Mouse (Mus musculus) kidney, embryonic 15.5 days (tissue): ENCODE results near the gene Dpp4. TPM values are rescaled to one million over a fixed set of nuclear protein-coding genes. Genes with fewer than 3 reads are reported as not detected.

Source experiments
- ATAC-seq: fragments of 200-750 bp; cut with Nextera tagmentation; replicated peaks from 2 replicates; pipeline ENCODE4 v1.8.0; 2017; ENCODE audit warnings: moderate TSS enrichment; ENCODE audit not compliant: low FRiP score
- H3K27ac ChIP-seq: fragments of 300-500 bp; sonication (generic); 2 replicates; pipeline ENCODE4 v1.5.1; 2015; ENCODE audit warnings: mild to moderate bottlenecking, inconsistent platforms
- H3K27me3 ChIP-seq: fragments of 300-500 bp; sonication (generic); 2 replicates; pipeline ENCODE4 v1.6.1; 2015; ENCODE audit warnings: inconsistent platforms
- H3K36me3 ChIP-seq: fragments of 300-500 bp; sonication (generic); 2 replicates; pipeline ENCODE4 v1.6.1; 2015; ENCODE audit warnings: inconsistent platforms
- H3K4me1 ChIP-seq: fragments of 300-500 bp; sonication (generic); 2 replicates; pipeline ENCODE4 v1.6.1; 2015; ENCODE audit warnings: inconsistent platforms
- H3K4me2 ChIP-seq: fragments of 300-500 bp; sonication (generic); 2 replicates; pipeline ENCODE4 v1.6.1; 2015; ENCODE audit warnings: moderate library complexity, mild to moderate bottlenecking, inconsistent platforms
- H3K4me3 ChIP-seq: fragments of 300-500 bp; sonication (generic); replicated peaks from 2 replicates; pipeline ENCODE4 v1.5.1; 2015; ENCODE audit warnings: mild to moderate bottlenecking, inconsistent platforms
- H3K9ac ChIP-seq: fragments of 300-500 bp; sonication (generic); 2 replicates; pipeline ENCODE4 v1.6.1; 2015; ENCODE audit warnings: mild to moderate bottlenecking, inconsistent platforms
- H3K9me3 ChIP-seq: fragments of 300-500 bp; sonication (generic); replicated peaks from 2 replicates; pipeline ENCODE4 v1.6.1; 2016; ENCODE audit warnings: inconsistent platforms
- WGBS: fragments of 180-500 bp; shearing (Covaris S2); methylation state at CpG from one replicate; pipeline ENCODE4 v1.1.7; 2015; ENCODE audit warnings: mixed read lengths; 5-methylcytosine and 5-hydroxymethylcytosine counted together
- polyA plus RNA-seq: library from polyadenylated mRNA; unstranded; fragments of >200 nt; fragmentation: Nextera tagmentation; extraction: Ambion mirVana; gene quantifications from 2 replicates; pipeline ENCODE4 v1.2.1, GENCODE M21; 2015

The Dpp4 gene
- polyA plus RNA-seq, 1 experiment from 2014 or later, result 82.9 TPM

GRCm38 (mm10) chr2:62440083-62440482, 28.1 kb upstream of the Dpp4 start:
- H3K4me1 ChIP-seq, result 0 out of 2 replicates have a peak, but pooled peaks cover 4% of the 10 kb centered on the region
- no peak overlapping the region for H3K4me3 ChIP-seq
- no peak overlapping the region for H3K4me2 ChIP-seq
- no peaks in the 10 kb centered on the region for H3K9me3 ChIP-seq
- H3K27ac ChIP-seq, result no peak overlapping the region
- no peak for ATAC-seq
- no peaks in the 10 kb centered on the region for H3K27me3 ChIP-seq
- 86% methylated on average over 4 of the region's 4 CpGs for WGBS
- no peaks in the 10 kb centered on the region for H3K36me3 ChIP-seq
- H3K9ac ChIP-seq, result no peak overlapping the region

DNA sequence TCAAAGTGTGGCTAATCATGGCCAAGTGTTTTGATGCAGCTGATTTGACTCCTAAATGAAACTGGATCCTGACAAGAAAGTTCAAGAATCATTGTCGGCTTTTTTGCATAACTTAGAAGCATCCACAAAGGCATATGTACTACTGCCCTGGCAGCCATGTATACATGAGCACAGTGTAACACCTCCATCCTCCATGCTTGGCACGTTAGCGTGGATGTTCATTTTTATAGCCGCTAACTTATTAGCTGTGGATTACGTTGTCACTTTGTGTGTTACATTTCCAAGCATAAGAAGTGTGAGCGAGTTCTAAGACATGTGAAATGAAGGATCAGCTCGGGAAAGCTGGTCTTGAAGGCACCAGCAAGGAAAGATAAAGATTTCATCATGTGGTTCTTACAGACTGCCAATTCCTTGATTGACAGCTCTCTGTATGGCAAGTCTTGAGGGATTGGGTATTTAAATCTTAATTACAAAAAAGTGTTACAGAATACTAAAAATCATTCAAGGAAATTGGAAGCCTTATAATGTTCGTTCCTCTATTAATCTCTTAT, 19.3 kb upstream of the Dpp4 start:
- Histone ChIP-seq H3K4me1 (no peaks in the 10 kb centered on the region), H3K27ac (no peak overlapping the region), H3K27me3 (no peaks in the 10 kb centered on the region), H3K36me3 (no peaks in the 10 kb centered on the region), H3K4me2 (no peak overlapping the region), H3K4me3 (no peak overlapping the region), H3K9me3 (no peaks in the 10 kb centered on the region), H3K9ac (no peak overlapping the region)
- no peak for ATAC-seq
- WGBS, result 84% methylated on average over 8 of the region's 8 CpGs

DNA sequence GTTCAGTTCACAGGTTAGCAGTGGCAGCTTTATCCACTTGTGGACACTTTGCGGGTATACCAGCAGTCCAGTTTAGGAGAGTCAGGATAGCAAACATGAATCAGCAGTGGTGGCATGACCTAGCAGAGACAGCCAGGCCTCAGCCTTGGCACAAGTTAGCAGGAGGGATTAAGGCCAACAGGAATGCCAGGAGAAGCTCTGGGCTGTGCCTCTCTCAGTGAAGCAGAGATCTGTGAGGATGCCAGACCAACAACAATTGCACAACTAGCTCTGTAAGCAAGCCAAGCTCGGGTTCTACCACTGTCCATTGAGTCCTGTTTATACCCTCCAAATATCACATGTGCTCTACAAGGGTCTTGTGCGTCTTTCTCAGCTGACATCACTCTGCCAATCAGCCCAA, 13.9 kb upstream of the Dpp4 start:
- Histone ChIP-seq H3K27ac (no peak overlapping the region), H3K36me3 (no peaks in the 10 kb centered on the region), H3K4me3 (no peak overlapping the region), H3K27me3 (no peaks in the 10 kb centered on the region), H3K4me1 (0 out of 2 replicates have a peak, but pooled peaks cover 6% of the 10 kb centered on the region), H3K4me2 (no peak overlapping the region), H3K9ac (no peak overlapping the region), H3K9me3 (no peaks in the 10 kb centered on the region)
- no peak for ATAC-seq
- WGBS, result 92% methylated on average over 3 of the region's 3 CpGs

- H3K4me3 ChIP-seq, result no peak overlapping the region
- H3K9me3 ChIP-seq, result no peaks in the 10 kb centered on the region
- ATAC-seq, result 0 out of 2 replicates have a peak, but pooled peaks have one; percentile 22
- H3K4me1 ChIP-seq, result 0 out of 2 replicates have a peak, but pooled peaks cover 6% of the 10 kb centered on the region
- H3K36me3 ChIP-seq, result no peaks in the 10 kb centered on the region
- H3K4me2 ChIP-seq, result no peak overlapping the region
- no peak overlapping the region for H3K9ac ChIP-seq
- peak overlapping the region; percentile 22; the same call in 1 of the 2 replicates for H3K27ac ChIP-seq
- 18% methylated on average over 4 of the region's 4 CpGs for WGBS
- no peaks in the 10 kb centered on the region for H3K27me3 ChIP-seq
Observed at GRCm38 (mm10) chr2:62423343-62423776, 11.3 kb upstream of the Dpp4 start.

- 0 out of 2 replicates have a peak, but pooled peaks cover 6% of the 10 kb centered on the region for H3K4me1 ChIP-seq
- H3K36me3 ChIP-seq, result no peaks in the 10 kb centered on the region
- no peaks in the 10 kb centered on the region for H3K9me3 ChIP-seq
- peak overlapping the region; percentile 18; the same call in 1 of the 2 replicates for H3K27ac ChIP-seq
- no peak overlapping the region for H3K4me3 ChIP-seq
- no peak overlapping the region for H3K4me2 ChIP-seq
- no peaks in the 10 kb centered on the region for H3K27me3 ChIP-seq
- no peak overlapping the region for H3K9ac ChIP-seq
- ATAC-seq, result no peak
- WGBS, result 74% methylated on average over 6 of the region's 6 CpGs
Observed at GRCm38 (mm10) chr2:62422515-62423342, 10.7 kb upstream of the Dpp4 start.

GRCm38 (mm10) chr2:62421229-62421628, 9.2 kb upstream of the Dpp4 start:
- H3K4me2 ChIP-seq, result no peak overlapping the region
- no peak overlapping the region for H3K27ac ChIP-seq
- 92% methylated on average over 4 of the region's 4 CpGs for WGBS
- 0 out of 2 replicates have a peak, but pooled peaks cover 6% of the 10 kb centered on the region for H3K4me1 ChIP-seq
- no peak for ATAC-seq
- no peaks in the 10 kb centered on the region for H3K9me3 ChIP-seq
- H3K9ac ChIP-seq, result no peak overlapping the region
- H3K36me3 ChIP-seq, result no peaks in the 10 kb centered on the region
- H3K27me3 ChIP-seq, result no peaks in the 10 kb centered on the region
- no peak overlapping the region for H3K4me3 ChIP-seq

DNA sequence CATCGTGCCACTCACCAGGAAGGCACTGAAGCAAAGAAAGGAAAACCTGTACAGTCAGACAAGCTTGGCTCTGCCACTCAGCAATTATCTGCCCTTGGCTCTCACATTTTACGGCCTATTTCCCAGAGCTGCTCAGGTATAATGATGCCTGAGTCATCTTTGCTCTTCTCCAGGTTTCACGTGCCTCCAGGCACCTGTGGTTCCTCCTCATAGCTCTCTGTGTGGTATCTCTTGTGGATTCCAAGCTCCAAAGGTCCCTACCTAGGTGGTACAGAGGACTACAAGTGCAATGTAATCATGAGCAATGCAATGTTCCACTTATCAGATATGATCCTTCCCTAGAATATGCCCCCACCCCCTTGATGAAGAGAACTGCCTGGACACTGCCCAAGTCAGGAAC, 8.0 kb upstream of the Dpp4 start:
- no peaks in the 10 kb centered on the region for H3K27me3 ChIP-seq
- H3K36me3 ChIP-seq, result no peaks in the 10 kb centered on the region
- no peak overlapping the region for H3K27ac ChIP-seq
- no peak overlapping the region for H3K4me3 ChIP-seq
- no peak overlapping the region for H3K4me2 ChIP-seq
- H3K4me1 ChIP-seq, result 0 out of 2 replicates have a peak, but pooled peaks cover 6% of the 10 kb centered on the region
- no peak for ATAC-seq
- no peaks in the 10 kb centered on the region for H3K9me3 ChIP-seq
- no peak overlapping the region for H3K9ac ChIP-seq
- WGBS, result 63% methylated on average over 3 of the region's 3 CpGs

DNA sequence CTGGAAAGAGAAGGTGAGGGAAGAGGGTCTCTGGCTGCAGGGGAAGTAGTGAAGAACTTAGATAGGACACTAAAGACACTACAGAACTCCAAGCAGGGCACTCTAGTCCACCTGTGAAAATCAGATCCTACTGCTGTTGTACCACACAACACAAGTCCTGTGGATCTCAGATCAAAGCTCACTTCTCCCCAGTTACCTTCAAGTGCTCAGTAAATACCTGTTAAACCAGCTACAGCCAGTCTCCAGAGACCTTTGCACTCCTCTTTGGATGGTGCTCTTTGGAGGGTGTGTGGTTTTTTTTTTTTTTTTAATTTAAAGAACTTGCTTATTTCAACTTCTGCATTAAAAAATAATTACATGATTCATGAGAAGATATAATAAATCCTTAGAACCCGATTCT, 5.2 kb upstream of the Dpp4 start:
- 78% methylated on average over 1 of the region's 1 CpGs for WGBS
- no peak for ATAC-seq

DNA sequence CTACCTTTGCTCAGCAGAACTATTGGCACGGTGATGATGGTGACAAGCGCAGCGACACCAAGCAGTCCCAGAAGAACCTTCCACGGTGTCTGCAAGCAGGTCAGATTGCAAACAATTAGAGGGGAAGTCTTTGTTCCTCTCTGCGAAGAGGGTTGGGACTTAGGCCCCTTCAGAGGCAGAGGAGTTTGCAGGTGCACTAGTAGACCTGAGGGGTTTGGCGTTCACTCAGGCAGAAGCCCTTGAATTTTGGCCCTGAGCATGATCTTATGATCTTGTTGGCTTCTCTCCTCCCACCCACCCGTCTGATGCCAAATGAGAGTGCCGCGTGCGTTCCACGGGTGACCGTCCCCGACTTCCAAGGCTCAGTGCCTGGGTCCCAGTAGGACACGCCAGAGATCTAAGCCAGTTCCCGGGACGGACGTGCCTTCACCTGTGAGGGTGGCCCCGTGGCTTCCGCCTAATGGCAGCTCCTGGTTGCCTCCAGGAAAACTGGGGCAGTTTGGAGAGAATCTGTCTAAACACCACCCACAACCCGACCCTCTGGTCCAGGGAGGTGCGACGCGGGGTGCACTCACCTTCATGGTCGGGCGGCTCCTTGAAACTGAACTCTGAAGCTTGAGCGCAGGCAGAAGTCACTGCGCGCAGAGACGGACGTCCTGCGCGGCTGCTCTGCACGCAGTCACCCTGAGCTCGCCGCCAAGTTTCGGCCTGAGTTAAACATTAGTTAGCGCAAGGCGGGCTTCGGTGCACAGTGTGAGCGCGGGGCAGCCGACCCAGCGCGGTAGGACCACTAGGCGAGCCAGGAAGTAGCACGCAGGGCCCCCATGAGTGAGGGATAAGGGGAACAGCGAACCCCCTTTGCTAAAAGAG, 585 bp downstream of the Dpp4 start:
- peak overlapping the region; percentile 49 for H3K4me3 ChIP-seq
- H3K27ac ChIP-seq, result peak overlapping the region; percentile 91
- H3K36me3 ChIP-seq, result no peaks in the 10 kb centered on the region
- H3K27me3 ChIP-seq, result no peaks in the 10 kb centered on the region
- H3K4me2 ChIP-seq, result peak overlapping the region; percentile 74
- WGBS, result 5% methylated on average over 47 of the region's 47 CpGs
- peaks cover 34% of the 10 kb centered on the region for H3K4me1 ChIP-seq
- H3K9me3 ChIP-seq, result no peaks in the 10 kb centered on the region
- peak; percentile 97 for ATAC-seq
- peak overlapping the region; percentile 41 for H3K9ac ChIP-seq

More for the DNA sequence above, 5.2 kb upstream of the Dpp4 start:
- Histone ChIP-seq H3K4me2 (no peak overlapping the region), H3K27ac (no peak overlapping the region), H3K4me3 (no peak overlapping the region), H3K36me3 (no peaks in the 10 kb centered on the region), H3K4me1 (peaks cover 1% of the 10 kb centered on the region; the same call in 1 of the 2 replicates), H3K27me3 (no peaks in the 10 kb centered on the region), H3K9me3 (no peaks in the 10 kb centered on the region), H3K9ac (no peak overlapping the region)

DNA sequence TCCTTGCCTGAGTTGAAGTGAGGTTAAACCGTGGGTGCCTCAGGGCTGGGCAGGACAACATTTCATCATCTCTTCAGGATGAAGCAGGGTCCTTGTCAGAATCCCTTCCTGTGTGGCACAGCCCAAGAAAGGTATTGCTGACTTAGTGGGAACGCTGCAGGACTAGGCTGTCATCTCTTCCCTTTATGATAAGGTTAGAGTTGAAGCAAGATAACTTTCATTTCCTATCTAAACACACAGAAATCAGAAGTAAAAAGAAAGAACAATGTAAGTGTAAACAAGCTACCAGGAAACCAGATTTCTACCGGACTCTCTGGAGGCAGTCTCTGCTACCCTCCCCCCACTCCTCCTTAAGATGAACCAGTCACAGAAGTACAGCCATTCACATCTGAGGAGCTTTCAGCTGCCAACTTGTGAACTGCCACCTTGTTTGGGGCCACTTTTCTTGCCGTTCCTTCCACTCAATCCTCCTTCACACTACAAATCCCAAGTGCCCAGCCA, 3.3 kb downstream of the Dpp4 start:
- ATAC-seq, result no peak
- no peaks in the 10 kb centered on the region for H3K9me3 ChIP-seq
- no peak overlapping the region for H3K27ac ChIP-seq
- H3K9ac ChIP-seq, result no peak overlapping the region
- 34% methylated on average over 4 of the region's 4 CpGs for whole genome bisulfite sequencing
- H3K4me3 ChIP-seq, result no peak overlapping the region
- H3K4me1 ChIP-seq, result peaks cover 49% of the 10 kb centered on the region
- no peaks in the 10 kb centered on the region for H3K36me3 ChIP-seq
- H3K27me3 ChIP-seq, result no peaks in the 10 kb centered on the region
- H3K4me2 ChIP-seq, result peak overlapping the region; percentile 74

DNA sequence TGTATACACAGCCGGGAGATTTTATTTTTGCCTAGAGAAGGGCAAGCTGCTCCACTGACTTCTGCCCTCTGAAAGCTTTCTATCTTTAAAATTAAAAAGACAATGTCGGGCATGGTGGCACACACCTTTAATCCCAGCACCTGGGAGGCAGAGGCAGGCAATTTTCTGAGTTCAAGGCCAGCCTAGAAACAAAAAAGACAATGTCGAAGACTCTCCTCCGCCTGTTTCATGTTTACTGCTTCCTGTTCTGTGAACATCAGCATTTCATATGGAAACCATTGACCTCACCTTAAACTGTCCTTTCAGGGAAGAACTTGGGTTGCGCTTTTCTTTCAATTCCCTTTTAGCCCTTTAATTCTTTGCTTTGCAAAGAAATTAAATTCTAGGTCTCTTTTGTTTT, 3.8 kb downstream of the Dpp4 start:
- H3K4me2 ChIP-seq, result peak overlapping the region; percentile 28; the same call in 1 of the 2 replicates
- no peaks in the 10 kb centered on the region for H3K27me3 ChIP-seq
- peaks cover 55% of the 10 kb centered on the region for H3K4me1 ChIP-seq
- H3K27ac ChIP-seq, result no peak overlapping the region
- H3K36me3 ChIP-seq, result no peaks in the 10 kb centered on the region
- H3K9me3 ChIP-seq, result no peaks in the 10 kb centered on the region
- H3K9ac ChIP-seq, result no peak overlapping the region
- 75% methylated on average over 5 of the region's 5 CpGs for WGBS
- ATAC-seq, result no peak
- H3K4me3 ChIP-seq, result no peak overlapping the region
